Mouse (Mus musculus): ENCODE results near the gene Rhbdl2.

- TF ChIP-seq CTCF (IDR thresholded peaks at IDR 0.05; ENCODE audit: low read depth, low read length) (no peak), POLR2A (IDR thresholded peaks at IDR 0.05; ENCODE audit: extremely low read depth, insufficient read depth, low read length) (no peak)
Measured at GRCm38 (mm10) chr4:123768234-123768633, 19.4 kb upstream of the Rhbdl2 start.

Data from liver, adult 2 months (tissue).